Mouse (Mus musculus) megakaryocyte progenitor cell, adult 5-6 weeks (primary cell): ENCODE data around the gene Pkdrej. TPM values are rescaled to one million over a fixed set of nuclear protein-coding genes. Genes with fewer than 3 reads are reported as not detected.
"Not testable (repeated sequence)": the region's sequence is repeated elsewhere in the genome, so short reads cannot be mapped to it uniquely, and the experiment has no call there.

Experiments used
- ATAC-seq: replicated peaks from 2 replicates; pipeline ENCODE4 v1.8.0; 2016; ENCODE audit warnings: mild to moderate bottlenecking, moderate TSS enrichment, inconsistent platforms; ENCODE audit not compliant: poor library complexity
- total RNA-seq, 2 experiments: library from RNA; stranded (forward) in 1 of 2; stranded (reverse) in 1 of 2; fragments of 157-497, 149-512 nt in 1 of 2; fragments of 200-1000 nt in 1 of 2; gene quantifications; 2 replicates each; pipeline versions ENCODE4 v1.2.3 to v1.2.4; 2015 to 2017

The Pkdrej gene
- total RNA-seq, 2 experiments from 2014 or later: 0.05 TPM; not detected in 1

- ATAC-seq: peak; percentile 63
These were observed 10.6 kb downstream of the Pkdrej start for GRCm38 (mm10) chr15:85810806-85811521.

- ATAC-seq: no peak
These were observed 11.1 kb downstream of the Pkdrej start for GRCm38 (mm10) chr15:85810462-85810805.

- no peak for ATAC-seq
These were observed 12.4 kb downstream of the Pkdrej start for GRCm38 (mm10) chr15:85809091-85809490.

GRCm38 (mm10) chr15:85808434-85808833 lies 13.1 kb downstream of the Pkdrej start:
- no peak for ATAC-seq

GRCm38 (mm10) chr15:85808031-85808430 lies 13.5 kb downstream of the Pkdrej start:
- ATAC-seq: no peak

GRCm38 (mm10) chr15:85807404-85807803 lies 14.1 kb downstream of the Pkdrej start:
- no peak for ATAC-seq

- no peak for ATAC-seq
These were observed 14.6 kb downstream of the Pkdrej start for GRCm38 (mm10) chr15:85806886-85807285.

GRCm38 (mm10) chr15:85802931-85803330 lies 18.6 kb downstream of the Pkdrej start:
- no peak for ATAC-seq

- ATAC-seq: no peak
These were observed 22.9 kb downstream of the Pkdrej start for GRCm38 (mm10) chr15:85798676-85799075.

GRCm38 (mm10) chr15:85795516-85795915 lies 26.0 kb downstream of the Pkdrej start:
- no peak for ATAC-seq

GRCm38 (mm10) chr15:85792819-85793218 lies 28.7 kb downstream of the Pkdrej start:
- ATAC-seq: peak; percentile 46; the same call in 1 of the 2 replicates

GRCm38 (mm10) chr15:85791449-85791848 lies 30.1 kb downstream of the Pkdrej start:
- ATAC-seq: no peak

GRCm38 (mm10) chr15:85788633-85789032 lies 32.9 kb downstream of the Pkdrej start:
- no peak for ATAC-seq

GRCm38 (mm10) chr15:85788051-85788450 lies 33.5 kb downstream of the Pkdrej start:
- no peak for ATAC-seq

- no peak for ATAC-seq
These were observed 34.1 kb downstream of the Pkdrej start for GRCm38 (mm10) chr15:85787482-85787881.

GRCm38 (mm10) chr15:85786711-85787110 lies 34.8 kb downstream of the Pkdrej start:
- ATAC-seq: no peak

- no peak for ATAC-seq
These were observed 37.2 kb downstream of the Pkdrej start for GRCm38 (mm10) chr15:85784341-85784740.

GRCm38 (mm10) chr15:85783146-85783545 lies 38.4 kb downstream of the Pkdrej start:
- ATAC-seq: 0 out of 2 replicates have a peak, but pooled peaks have one; percentile 31

GRCm38 (mm10) chr15:85778891-85779290 lies 42.6 kb downstream of the Pkdrej start:
- not testable (repeated sequence) for ATAC-seq

- no peak for ATAC-seq
These were observed 44.8 kb downstream of the Pkdrej start for GRCm38 (mm10) chr15:85776771-85777170.

- ATAC-seq: no peak
These were observed 45.3 kb downstream of the Pkdrej start for GRCm38 (mm10) chr15:85776241-85776640.

- ATAC-seq: no peak
These were observed 46.5 kb downstream of the Pkdrej start for GRCm38 (mm10) chr15:85775001-85775400.

GRCm38 (mm10) chr15:85774419-85774818 lies 47.1 kb downstream of the Pkdrej start:
- no peak for ATAC-seq
